Mouse (Mus musculus) WW6 (cell line): Measurements from ENCODE around the gene Zfp961.
"Not testable (repeated sequence)": the region's sequence is repeated elsewhere in the genome, so short reads cannot be mapped to it uniquely, and the experiment has no call there.

Source experiments
- DNase-seq: peaks from one replicate; pipeline ENCODE4 v3.0.0-alpha.2; 2013; ENCODE audit warnings: low read depth, low spot score

Zfp961 gene

GRCm38 (mm10) chr8:71950482-71951221 lies at the start of gene Zfp961:
TSS of gene Zfp961 (plus strand) at chr8:71951038.
- DNase-seq: peak; percentile 99

DNA sequence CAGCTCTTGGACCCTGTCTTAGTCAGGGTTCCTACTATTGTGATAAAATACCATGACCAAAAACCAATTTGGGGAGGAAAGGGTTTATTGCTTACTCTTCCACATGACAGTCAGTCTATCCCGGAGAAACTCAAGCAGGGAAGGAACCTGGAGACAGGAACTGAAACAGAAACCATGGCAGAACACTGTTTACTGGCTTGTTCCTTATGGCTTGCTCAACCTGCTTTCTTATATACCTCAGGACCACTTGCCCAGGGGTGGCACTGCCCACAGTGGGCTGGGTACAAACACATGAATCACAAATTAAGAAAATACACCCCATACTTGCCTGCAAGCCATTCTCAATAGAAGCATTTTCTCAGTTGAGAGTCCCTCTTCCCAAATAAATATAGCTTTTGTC lies 47.8 kb upstream of the Zfp961 start:
- DNase-seq: not testable (repeated sequence)

GRCm38 (mm10) chr8:71906809-71907208 lies 44.0 kb upstream of the Zfp961 start:
- DNase-seq: no peak

GRCm38 (mm10) chr8:71907798-71908257 lies 43.0 kb upstream of the Zfp961 start:
- no peak for DNase-seq

DNA sequence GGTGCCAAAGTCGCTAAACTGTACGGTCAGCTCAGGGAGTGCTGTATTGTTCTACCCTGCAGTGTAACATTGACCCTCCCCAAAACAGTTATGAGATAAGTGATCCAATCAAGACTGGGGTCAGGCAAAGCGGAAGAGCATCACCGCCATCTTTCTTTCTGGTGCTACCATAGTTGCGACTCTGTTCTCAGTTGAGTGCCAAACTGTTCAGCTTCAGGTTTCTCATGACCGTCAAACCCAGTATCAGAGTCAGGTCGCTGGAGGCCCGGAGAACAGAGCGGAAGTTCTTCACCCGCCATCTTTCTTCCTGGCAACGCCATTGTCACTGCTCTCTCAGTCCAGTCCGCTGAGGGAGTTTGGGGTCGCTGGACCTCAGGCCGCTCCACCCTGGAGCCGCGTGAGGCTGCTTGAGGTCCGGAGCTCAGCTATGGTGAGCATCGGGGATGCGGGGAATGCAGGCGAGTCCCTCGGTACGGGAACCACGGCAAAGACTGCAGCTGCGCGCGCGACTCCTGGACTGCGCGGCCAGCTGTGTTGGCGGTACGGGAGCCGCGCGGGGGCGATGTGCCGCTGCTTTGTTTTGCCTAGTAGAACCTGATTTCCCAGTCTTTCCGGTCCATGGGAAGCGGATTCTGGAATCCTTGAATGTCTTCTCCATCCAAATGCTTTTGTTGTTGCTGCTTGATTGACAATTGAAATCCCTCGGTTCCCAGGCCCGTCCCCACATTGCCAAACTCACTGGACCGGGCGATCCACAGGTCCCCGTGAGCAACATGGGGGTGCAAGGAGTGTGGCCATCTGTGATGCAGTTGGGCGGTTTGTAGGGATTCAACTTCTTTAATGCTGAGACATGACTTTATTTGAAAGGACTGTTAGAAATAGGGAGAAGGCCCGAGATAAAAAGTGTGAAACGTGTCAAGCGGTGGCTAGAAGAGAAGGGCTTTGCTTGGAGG lies 42.3 kb upstream of the Zfp961 start, which contains the start of the genes Zfp882 and Zfp617:
TSS of gene Zfp882 (plus strand) at position 300 of the 953 bp plus-strand sequence.
TSS of gene Zfp617 (plus strand) at position 327 of the 953 bp plus-strand sequence.
- peak; percentile 88 for DNase-seq

DNA sequence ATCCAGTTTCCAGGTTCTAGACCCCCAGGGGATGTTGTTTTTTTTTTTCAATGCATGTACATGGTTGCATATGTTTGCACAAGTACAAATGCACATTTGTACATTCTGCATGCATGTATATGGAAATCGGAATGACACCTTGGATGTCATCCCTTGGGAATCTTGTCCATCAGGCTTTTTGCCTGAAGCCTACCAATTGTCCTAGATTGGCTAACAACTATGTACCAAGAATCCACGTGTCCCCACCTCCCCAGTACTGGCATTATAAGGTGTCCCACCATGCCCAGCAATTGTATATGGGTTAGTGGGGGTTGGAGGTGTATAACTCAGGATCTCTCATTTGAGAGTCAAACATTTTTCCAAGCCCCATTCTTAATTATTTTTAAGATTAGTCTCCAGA lies 38.6 kb upstream of the Zfp961 start:
- DNase-seq: no peak

- peak; percentile 90 for DNase-seq
These were observed 28.1 kb upstream of the Zfp961 start for GRCm38 (mm10) chr8:71922567-71923401.

GRCm38 (mm10) chr8:71925791-71926190 lies 25.0 kb upstream of the Zfp961 start:
- DNase-seq: no peak

GRCm38 (mm10) chr8:71926551-71926950 lies 24.3 kb upstream of the Zfp961 start:
- no peak for DNase-seq

- no peak for DNase-seq
These were observed 23.1 kb upstream of the Zfp961 start for GRCm38 (mm10) chr8:71927779-71928178.

DNA sequence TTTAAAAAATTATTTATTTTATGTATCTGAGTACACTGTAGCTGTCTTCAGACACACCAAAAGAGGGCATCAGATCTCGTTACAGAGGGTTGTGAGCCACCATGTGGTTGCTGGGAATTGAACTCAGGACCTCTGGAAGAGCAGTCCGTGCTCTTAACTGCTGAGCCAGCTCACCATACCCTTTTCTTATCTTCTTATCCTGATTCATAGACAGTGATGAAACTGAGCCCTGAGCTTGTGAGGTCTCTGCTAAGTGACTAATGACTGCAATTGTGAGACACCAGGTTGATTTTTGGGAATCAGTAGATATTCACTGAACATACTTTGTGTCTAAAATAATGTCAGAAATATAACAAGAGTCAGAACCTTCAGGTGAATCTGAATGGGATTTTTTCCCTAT lies 12.8 kb upstream of the Zfp961 start:
- DNase-seq: not testable (repeated sequence)

GRCm38 (mm10) chr8:71940293-71941208 lies 10.3 kb upstream of the Zfp961 start:
- DNase-seq: no peak

GRCm38 (mm10) chr8:71941776-71942175 lies 9.1 kb upstream of the Zfp961 start:
- no peak for DNase-seq

- no peak for DNase-seq
These were observed 2.2 kb upstream of the Zfp961 start for GRCm38 (mm10) chr8:71948624-71949023.

- DNase-seq: no peak
These were observed 761 bp downstream of the Zfp961 start for GRCm38 (mm10) chr8:71951436-71952161.

DNA sequence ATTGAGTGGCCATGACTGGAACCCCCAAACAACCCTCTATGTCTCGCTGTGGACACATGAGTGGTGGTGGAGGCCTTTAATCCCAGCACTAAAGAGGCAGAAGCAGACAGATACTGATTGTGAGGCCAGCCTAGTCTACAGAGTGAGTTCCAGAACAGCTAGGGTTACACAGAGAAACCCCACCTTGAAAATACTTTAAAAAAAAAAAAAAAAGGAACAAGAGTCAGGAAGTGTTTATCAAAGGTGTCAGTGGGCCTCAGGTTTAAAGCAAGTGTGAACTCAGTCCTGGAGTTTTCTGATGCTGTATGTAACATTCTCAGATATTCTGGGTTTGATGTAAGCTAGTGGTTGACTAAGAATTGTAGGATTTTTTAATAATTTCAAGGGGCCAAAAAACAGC lies 1.7 kb downstream of the Zfp961 start:
- no peak for DNase-seq

DNA sequence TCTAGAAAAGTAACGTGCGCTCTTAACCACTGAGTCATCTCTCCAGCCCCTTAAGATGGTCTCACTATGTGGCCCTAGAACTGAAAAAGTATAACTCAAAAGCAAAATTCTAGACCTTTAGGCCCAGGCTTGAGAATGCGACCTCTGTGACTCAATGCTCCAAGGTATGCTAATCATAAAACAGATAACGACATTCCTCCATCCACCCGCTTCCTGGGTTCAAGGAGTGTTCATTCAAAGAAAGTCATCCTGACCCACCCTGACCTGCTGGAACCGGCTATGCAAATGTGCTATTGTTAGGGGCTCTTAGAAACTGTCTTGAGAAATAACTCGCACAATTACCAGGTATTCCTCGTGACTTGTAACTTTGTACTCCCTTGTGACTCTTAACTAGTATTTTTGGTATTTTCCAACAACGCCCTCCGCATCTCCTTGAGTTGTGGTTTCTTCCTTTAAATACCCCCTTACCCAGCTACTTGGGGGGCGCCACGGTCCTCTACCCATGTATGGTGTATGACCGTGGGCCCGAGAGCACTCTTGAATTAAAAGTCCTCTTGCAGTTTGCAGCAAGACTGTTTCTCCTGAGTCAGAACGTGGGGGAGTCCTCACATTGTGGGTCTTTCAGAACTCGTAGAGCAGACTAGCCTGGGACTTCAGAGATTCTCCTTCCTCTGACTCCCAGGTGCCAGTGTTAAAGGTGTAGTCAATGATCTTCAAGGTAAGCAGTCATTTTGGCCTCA lies 2.3 kb downstream of the Zfp961 start:
- DNase-seq: peak; percentile 34

GRCm38 (mm10) chr8:71954666-71955065 lies 3.8 kb downstream of the Zfp961 start:
- DNase-seq: no peak

- no peak for DNase-seq
These were observed 9.6 kb downstream of the Zfp961 start for GRCm38 (mm10) chr8:71960483-71960882.
